10 mouse cellular contexts compared by ENCODE assay signal in the genomic region with DNA sequence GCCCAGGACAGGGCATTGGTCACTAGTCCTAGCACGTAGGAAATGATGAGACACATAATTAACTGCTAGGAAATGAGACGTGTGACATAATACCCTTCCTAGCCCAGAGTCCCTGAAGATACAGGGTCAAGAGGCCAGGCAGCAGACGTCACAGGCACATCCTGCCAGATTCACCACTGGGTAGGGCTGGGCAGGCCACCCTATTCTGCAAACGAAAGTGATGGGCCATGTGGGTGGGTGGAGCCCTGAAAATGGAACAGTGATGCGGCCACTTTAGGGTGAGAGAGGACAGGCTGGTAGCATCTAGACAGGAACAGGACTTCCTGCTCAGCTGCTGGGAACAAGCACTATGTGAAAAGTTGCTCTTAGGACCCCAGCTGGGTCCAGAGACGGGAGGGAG. TPM values are rescaled to one million over a fixed set of nuclear protein-coding genes. Genes with fewer than 3 reads are reported as not detected.
DNase-seq lines count a peak whose midpoint lies in the region; ATAC-seq and TF ChIP-seq lines count a peak whose summit lies in the region.
"Had no signal": no experiment of that assay in that cellular context is flagged by ENCODE, and none has a peak within 500 bp of the region (broad histone marks: within the 10 kb centered on the region; RNA-seq: fewer than 3 reads in every experiment).

No protein-coding gene starts in this region.

- H3K27ac ChIP-seq in testis, adult 2 months (ENCODE audit: control insufficient read depth, insufficient read depth, low read depth, low read length) = peak overlapping the region; percentile 2; the same call in 1 of the 2 replicates
- H3K27ac ChIP-seq in liver, postnatal 0 days (ENCODE audit: low read depth) = peak overlapping the region; percentile 74; the same call in 1 of the 2 replicates
- no peak overlapping the region for H3K27ac ChIP-seq in midbrain, embryonic 13.5 days

- H3K9ac ChIP-seq in liver, postnatal 0 days (replicated peaks) = no peak overlapping the region
- H3K9ac ChIP-seq in midbrain, embryonic 13.5 days (replicated peaks) = no peak overlapping the region

- no peak overlapping the region for H3K4me2 ChIP-seq in liver, postnatal 0 days (ENCODE audit: low read depth, low read length)
- H3K4me2 ChIP-seq in midbrain, embryonic 13.5 days (replicated peaks) = no peak overlapping the region

- TF ChIP-seq CTCF in testis, adult 2 months (IDR thresholded peaks at IDR 0.05; ENCODE audit: control insufficient read depth, insufficient read depth, insufficient replicate concordance, low read depth, low read length) = no peak
- no peak for TF ChIP-seq CTCF in liver, postnatal 0 days (IDR thresholded peaks at IDR 0.05; ENCODE audit: low read depth)

- DNase-seq in testis, postnatal 14 days (ENCODE audit: low spot score) = no peak
- peak; percentile 47 for DNase-seq in heart, postnatal 4 days
- peak; percentile 64 for DNase-seq in liver, postnatal 0 days
- DNase-seq in thymus, postnatal 4 days = no peak
- no peak for DNase-seq in right cerebral cortex, postnatal 25 days
- no peak for DNase-seq in urinary bladder, postnatal 25 days (ENCODE audit: low spot score)

- peak; percentile 78 for ATAC-seq in liver, postnatal 0 days
- ATAC-seq in midbrain, embryonic 13.5 days = no peak
- ATAC-seq: Patski had no signal

- H3K4me1 ChIP-seq in testis, adult 2 months (ENCODE audit: control insufficient read depth, insufficient read depth, low read length) = peaks cover 4% of the 10 kb centered on the region
- peaks cover 18% of the 10 kb centered on the region for H3K4me1 ChIP-seq in liver, postnatal 0 days (ENCODE audit: insufficient read depth)
- peaks cover 29% of the 10 kb centered on the region for H3K4me1 ChIP-seq in midbrain, embryonic 13.5 days (replicated peaks)

- WGBS in liver, postnatal 0 days (ENCODE audit: insufficient replicate concordance) = 25% methylated on average over 6 of the region's 6 CpGs
- 62% methylated on average over 6 of the region's 6 CpGs for WGBS in midbrain, embryonic 13.5 days

- H3K27me3 ChIP-seq in testis, adult 2 months (ENCODE audit: control insufficient read depth, insufficient read depth, low read length) = no peaks in the 10 kb centered on the region
- H3K27me3 ChIP-seq in liver, postnatal 0 days (ENCODE audit: insufficient read depth, low read length) = no peaks in the 10 kb centered on the region
- H3K27me3 ChIP-seq in midbrain, embryonic 13.5 days = 0 out of 2 replicates have a peak, but pooled peaks cover 3% of the 10 kb centered on the region
- H3K27me3 ChIP-seq: Patski had no signal

- H3K4me3 ChIP-seq in testis, adult 2 months (ENCODE audit: control insufficient read depth, low read depth, low read length) = no peak overlapping the region
- no peak overlapping the region for H3K4me3 ChIP-seq in liver, postnatal 0 days (ENCODE audit: low read depth, low read length)
- no peak overlapping the region for H3K4me3 ChIP-seq in midbrain, embryonic 13.5 days (replicated peaks)

- H3K36me3 ChIP-seq in testis, adult 2 months (ENCODE audit: control insufficient read depth, insufficient read depth, low read length) = no peaks in the 10 kb centered on the region
- H3K36me3 ChIP-seq in liver, postnatal 0 days (replicated peaks; ENCODE audit: insufficient read depth, low read length) = no peaks in the 10 kb centered on the region
- no peaks in the 10 kb centered on the region for H3K36me3 ChIP-seq in midbrain, embryonic 13.5 days

- peak; percentile 63 for TF ChIP-seq EP300 in liver, postnatal 0 days (IDR thresholded peaks at IDR 0.05; ENCODE audit: low read depth)

- no peaks in the 10 kb centered on the region for H3K9me3 ChIP-seq in liver, postnatal 0 days (ENCODE audit: low read length)
- no peaks in the 10 kb centered on the region for H3K9me3 ChIP-seq in midbrain, embryonic 13.5 days

- no peak for TF ChIP-seq POLR2A in testis, adult 2 months (IDR thresholded peaks at IDR 0.05; ENCODE audit: control insufficient read depth, low read depth, low read length)

RNA-seq across cellular contexts. Expression of gene Sema4c, which starts 13.5 kb away (rescaled TPM):
- polyA plus RNA-seq in testis, adult 2 months (2012; rRNA removed) = 14.6 and 15.8 TPM in 2 replicates
- total RNA-seq in heart, postnatal 4 days (2021) = 10 to 100 TPM; 26.7 to 31.2 TPM
- polyA plus RNA-seq in liver, postnatal 0 days (2015; fragmentation: Nextera tagmentation; extraction: Ambion mirVana) = 2.0 TPM in 2 replicates
- 33.4 and 35.4 TPM in 2 replicates for polyA plus RNA-seq in midbrain, embryonic 13.5 days (2015; fragmentation: Nextera tagmentation; extraction: Ambion mirVana)

RNA-seq across cellular contexts. Expression of gene Ankrd39, which starts 24.4 kb away (rescaled TPM):
- polyA plus RNA-seq in testis, adult 2 months (2012; rRNA removed) = 13.7 and 17.0 TPM in 2 replicates
- 10 to 100 TPM; 16.0 to 18.5 TPM for total RNA-seq in heart, postnatal 4 days (2021)
- 7.4 and 8.3 TPM in 2 replicates for polyA plus RNA-seq in liver, postnatal 0 days (2015; fragmentation: Nextera tagmentation; extraction: Ambion mirVana)
- polyA plus RNA-seq in midbrain, embryonic 13.5 days (2015; fragmentation: Nextera tagmentation; extraction: Ambion mirVana) = 22.1 and 22.3 TPM in 2 replicates

RNA-seq across cellular contexts. Expression of gene Gm42417, which starts 32.4 kb away (rescaled TPM):
- 0.05 and 0.08 TPM in 2 replicates for polyA plus RNA-seq in testis, adult 2 months (2012; rRNA removed)
- total RNA-seq in heart, postnatal 4 days (2021) = 10 to 100 TPM; 48.6 to 69.8 TPM
- polyA plus RNA-seq in liver, postnatal 0 days (2015; fragmentation: Nextera tagmentation; extraction: Ambion mirVana) = 0.45 TPM in 1 of 2 replicates, not detected in the other
- not detected in 2 replicates for polyA plus RNA-seq in midbrain, embryonic 13.5 days (2015; fragmentation: Nextera tagmentation; extraction: Ambion mirVana)
- polyA plus RNA-seq: embryonic facial prominence, embryonic 11.5 days had no signal

RNA-seq across cellular contexts. Expression of gene Ankrd23, which starts 34.9 kb away (rescaled TPM):
- 11.0 and 11.5 TPM in 2 replicates for polyA plus RNA-seq in testis, adult 2 months (2012; rRNA removed)
- total RNA-seq in heart, postnatal 4 days (2021) = 100 to 1,000 TPM; 151 to 159 TPM
- 2.0 and 2.2 TPM in 2 replicates for polyA plus RNA-seq in liver, postnatal 0 days (2015; fragmentation: Nextera tagmentation; extraction: Ambion mirVana)
- 16.1 and 19.0 TPM in 2 replicates for polyA plus RNA-seq in midbrain, embryonic 13.5 days (2015; fragmentation: Nextera tagmentation; extraction: Ambion mirVana)

RNA-seq across cellular contexts. Expression of gene Cnnm3, which starts 60.0 kb away (rescaled TPM):
- polyA plus RNA-seq in testis, adult 2 months (2012; rRNA removed) = 5.6 and 5.9 TPM in 2 replicates
- total RNA-seq in heart, postnatal 4 days (2021) = 10 to 100 TPM; 14.9 to 15.7 TPM
- polyA plus RNA-seq in liver, postnatal 0 days (2015; fragmentation: Nextera tagmentation; extraction: Ambion mirVana) = 0.92 and 1.1 TPM in 2 replicates
- 4.2 and 4.8 TPM in 2 replicates for polyA plus RNA-seq in midbrain, embryonic 13.5 days (2015; fragmentation: Nextera tagmentation; extraction: Ambion mirVana)

Comparison
In these comparisons a context has a peak if more than half of its experiments do, and no peak if none do; other contexts are left out.
1. DNase-seq: peak in heart, postnatal 4 days (single experiment) and liver, postnatal 0 days (single experiment); none in testis, postnatal 14 days (single experiment), thymus, postnatal 4 days (single experiment), right cerebral cortex, postnatal 25 days (single experiment) and urinary bladder, postnatal 25 days (single experiment).